Mouse (Mus musculus): ENCODE measurements around the gene Gpat3.

DNA sequence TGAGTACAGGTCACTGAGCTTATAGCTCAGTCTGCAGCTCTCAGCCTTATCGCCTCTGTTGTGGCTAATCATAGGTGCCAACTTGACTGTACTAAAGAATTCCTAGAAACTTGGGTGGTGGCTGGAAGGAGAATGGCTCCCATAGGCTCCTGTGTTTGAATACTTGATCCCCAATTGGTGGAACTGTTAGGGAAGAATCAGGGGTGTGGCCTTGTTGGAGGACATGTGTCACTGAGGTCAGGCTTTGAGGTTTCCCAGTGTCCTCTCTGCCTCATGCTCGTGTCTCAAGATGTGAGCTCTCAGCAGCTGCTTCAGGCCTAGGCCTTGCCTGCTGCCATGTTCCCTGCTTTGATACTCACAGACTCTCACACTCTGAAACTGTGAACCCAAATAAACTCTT is 11.7 kb upstream of the Gpat3 start:
- TF ChIP-seq GATA1 (IDR thresholded peaks at IDR 0.05; ENCODE audit: low read length) (no peak), TAL1 (IDR thresholded peaks at IDR 0.05; ENCODE audit: low read length) (no peak)

All from erythroblast, embryonic 14.5 days (primary cell).